Mouse (Mus musculus): ENCODE measurements around the gene Ccs.
"Not testable (repeated sequence)": the region's sequence is repeated elsewhere in the genome, so short reads cannot be mapped to it uniquely, and the experiment has no call there.

Ccs gene

DNA sequence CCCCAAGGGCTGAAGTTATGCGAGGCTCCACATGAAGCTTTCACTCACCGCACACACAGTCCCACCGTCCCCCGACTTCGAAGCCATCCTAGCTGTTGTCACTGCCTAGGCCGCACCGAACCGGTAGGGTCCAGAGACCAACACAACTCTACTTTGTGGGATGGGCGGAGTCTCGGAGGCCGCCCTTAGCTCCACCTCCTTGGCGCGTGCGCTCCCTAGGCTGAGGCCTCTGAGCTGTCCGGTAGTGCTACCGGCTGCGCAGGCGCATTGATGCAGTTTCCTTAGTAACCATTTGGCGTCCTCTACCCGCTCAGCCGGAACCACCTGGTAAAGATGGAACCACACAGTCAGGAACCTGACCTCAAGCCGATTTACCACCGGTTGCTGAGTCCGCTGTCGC lies at the start of gene Ccs, which contains the start of gene Ccdc87:
Gene Ccs, minus strand, starts transcription at position 184 of the 400 bp plus-strand sequence.
Gene Ccdc87, plus strand, starts transcription at position 218 of the 400 bp plus-strand sequence.
- peak; percentile 89 to 92 for DNase-seq

DNA sequence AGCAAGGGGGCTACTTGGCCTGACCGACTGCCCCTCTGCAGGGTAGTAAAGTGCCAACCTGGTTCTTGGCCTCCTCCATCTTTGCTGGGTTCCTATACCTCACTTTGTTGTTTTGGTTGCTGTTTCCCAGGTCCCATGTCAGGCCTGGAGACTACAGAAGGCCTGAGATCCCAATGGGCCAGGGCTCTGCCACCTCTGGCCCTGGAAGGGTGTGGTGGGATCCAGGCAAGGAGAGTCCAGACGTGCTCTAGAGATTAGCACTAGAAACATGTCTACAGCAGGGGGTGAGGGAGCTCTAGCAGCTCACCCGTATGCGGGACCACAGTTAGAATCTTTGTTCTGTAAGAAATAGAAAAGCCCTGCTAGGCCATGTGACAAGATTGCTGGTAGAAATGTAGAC lies 44.8 kb upstream of the Ccs start:
- DNase-seq: no peak

DNA sequence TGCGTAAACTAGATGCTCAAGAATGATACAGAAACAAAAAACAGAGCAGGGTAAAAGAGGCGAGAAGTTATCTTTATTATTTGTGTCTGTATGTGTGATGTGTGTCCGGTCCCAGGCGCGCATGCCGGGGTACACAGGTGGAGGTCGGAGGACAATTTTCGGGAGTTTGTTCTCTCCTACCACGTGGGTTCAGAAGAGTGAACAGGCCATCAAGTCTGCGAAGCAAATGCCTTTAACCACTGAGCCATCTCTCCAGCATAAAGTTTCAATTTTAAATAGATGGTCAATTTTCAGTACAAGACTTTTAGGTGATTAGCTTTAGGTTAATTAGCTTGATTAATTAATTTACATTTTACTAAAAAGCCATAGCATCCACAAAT lies 40.2 kb upstream of the Ccs start:
- no peak for DNase-seq

DNA sequence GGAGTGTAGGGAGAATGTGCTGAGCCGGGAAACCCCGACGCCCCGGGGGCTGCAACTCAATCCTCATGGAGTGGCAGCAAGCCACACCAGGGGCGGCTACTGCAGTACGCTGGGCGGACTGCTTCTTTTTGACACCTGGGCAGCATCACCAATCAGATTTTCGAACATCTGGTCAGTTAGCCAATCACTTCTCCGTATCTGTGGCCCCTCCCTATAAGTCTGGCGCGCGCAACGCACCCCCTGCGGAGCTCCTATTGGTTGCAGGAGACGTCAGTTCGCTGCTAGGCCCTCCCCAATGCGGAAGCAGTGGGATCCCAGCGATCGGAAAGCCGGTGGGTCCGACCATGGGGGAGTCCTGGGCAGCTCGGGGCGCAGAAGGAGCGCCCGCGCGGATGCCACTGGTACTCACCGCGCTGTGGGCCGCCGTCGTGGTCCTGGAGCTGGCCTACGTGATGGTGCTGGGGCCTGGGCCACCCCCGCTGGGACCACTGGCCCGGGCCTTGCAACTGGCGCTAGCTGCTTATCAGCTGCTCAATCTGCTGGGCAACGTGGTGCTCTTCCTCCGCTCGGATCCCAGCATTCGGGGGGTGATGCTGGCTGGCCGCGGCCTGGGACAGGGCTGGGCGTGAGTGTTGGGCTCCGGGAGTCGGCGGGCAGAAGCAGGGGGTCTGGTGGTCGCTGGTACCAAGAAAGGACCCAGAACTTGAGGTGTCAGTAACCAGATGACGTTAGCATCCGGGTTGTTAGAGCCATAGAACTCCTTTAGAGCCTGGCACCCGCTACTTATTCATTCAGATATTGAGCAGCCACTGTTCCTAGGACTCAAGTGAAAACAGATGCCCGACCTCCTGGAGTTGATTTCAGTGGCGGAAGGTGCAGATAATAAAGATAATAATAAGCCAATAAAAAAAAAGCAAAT lies 39.5 kb upstream of the Ccs start, which contains the start of gene Zdhhc24:
Gene Zdhhc24, plus strand, starts transcription at position 264 of the 919 bp plus-strand sequence.
- DNase-seq: peak; percentile 91 to 93

DNA sequence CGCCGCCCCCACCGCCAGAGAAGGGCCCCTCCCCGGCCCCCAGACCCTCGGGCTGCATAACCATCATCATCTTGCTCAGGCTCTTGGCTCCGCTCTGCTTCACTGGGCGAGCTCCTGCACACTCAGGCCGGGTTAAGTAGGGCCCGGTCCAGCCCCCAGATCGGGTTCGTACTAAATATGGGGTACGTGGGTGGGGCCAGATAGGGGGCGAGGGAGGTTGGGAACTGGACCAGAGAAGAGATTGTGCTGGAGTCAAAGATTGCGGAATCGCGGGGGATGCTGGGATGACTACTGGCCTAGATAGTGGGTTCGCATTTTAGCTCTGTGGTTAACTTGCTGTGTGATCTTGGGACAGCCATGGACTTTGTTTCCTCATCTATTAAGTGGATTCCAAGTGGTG lies 38.7 kb upstream of the Ccs start, which contains the start of gene Actn3:
Gene Actn3, minus strand, starts transcription at position 125 of the 400 bp plus-strand sequence.
- DNase-seq: peak in 1 of 2 experiments; percentile 4

DNA sequence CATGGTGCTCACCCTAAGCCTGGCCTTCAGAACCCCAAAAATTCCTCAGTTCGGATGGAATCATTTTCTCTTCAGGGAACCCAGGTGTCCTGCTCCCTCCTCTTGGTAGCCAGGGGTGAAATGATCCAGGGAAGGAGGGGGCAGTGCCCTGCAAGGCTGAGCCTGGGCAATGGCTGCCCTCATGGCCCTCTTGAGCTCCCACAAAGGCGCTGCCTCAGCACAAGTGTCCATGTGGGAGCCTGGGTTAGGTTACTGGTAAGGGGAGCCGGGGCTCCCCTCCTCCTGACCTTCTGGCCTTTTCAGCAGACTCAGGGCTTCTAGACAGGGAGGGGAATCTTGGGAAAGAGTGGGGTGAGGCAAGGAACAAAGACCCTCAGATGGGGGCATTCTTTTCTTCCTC lies 37.6 kb upstream of the Ccs start:
- no peak for DNase-seq

DNA sequence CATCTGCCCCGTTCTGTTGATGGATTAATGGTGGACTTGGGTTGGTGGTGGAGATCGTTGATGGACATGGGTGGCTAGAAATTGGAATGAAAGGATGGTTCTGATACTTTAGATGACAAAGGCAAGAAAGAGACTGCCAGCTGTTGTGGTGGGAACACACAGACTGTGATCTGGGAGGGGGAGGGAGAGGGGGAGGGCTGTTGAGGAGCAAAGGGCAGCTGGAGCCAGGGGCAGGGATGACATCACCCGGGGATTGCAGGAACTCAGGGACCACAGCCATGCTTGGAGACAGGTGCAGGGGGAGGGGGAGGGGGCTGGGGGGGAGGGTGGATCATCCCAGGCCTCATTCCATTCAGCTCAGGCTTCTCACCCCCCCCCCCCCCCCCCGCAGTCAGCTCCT lies 37.1 kb upstream of the Ccs start:
- DNase-seq: no peak

DNA sequence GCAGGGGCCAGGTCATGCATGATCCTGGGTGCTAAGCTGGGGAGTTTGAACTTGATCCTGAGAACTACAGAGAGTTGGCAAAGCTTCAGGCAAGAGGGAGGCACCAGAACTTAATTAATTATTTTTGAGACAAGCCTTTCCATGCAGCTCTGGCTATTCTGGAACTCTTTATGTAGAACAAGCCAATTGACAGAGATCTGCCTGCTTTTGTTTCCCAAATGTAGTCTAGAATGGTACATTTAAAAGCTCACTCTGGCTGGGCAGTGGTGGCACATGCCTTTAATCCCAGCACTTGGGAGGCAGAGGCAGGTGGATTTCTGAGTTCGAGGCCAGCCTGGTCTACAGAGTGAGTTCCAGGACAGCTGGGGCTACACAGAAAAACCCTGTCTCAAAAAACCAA lies 35.5 kb upstream of the Ccs start:
- not testable (repeated sequence) for DNase-seq

DNA sequence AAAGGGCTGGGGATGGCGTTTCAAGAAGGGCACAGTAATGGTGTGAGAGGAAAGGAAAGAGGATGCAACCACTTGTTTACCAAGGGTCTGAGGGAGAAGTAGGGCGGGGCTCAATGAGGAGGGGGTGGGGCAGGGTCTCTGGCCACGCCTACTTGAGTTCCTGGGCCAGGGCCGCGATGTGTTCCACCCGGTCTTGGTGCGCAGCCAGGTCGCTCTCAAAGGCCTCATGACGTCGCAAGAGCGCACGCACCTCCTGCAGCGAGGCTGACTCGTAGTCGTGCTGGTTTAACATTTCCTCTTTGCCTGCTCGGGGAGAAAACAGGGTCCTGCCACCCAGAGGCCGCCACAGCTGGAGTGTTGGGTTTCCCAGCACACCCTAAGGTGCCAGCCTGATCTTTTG lies 26.0 kb upstream of the Ccs start:
- DNase-seq: no peak

DNA sequence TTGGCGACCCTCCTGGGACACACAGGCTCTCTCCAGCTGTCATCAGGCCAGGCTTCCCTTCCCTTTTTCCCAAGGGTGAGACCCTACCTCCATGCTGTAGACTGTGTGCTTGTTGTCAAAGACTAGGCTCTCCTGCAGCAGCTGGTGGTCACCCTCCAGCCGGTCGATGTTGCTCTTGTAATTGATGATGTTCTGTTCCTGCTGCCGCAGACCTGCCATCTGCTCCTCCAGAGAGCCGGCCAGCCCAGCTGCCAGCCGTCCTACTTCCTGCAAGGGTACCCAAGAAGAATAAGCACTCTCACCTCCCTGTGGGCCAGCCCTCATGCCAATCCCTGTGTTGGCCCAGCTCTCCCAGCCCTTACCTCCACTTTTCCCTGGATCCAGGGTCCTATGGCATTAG lies 23.9 kb upstream of the Ccs start:
- DNase-seq: no peak

DNA sequence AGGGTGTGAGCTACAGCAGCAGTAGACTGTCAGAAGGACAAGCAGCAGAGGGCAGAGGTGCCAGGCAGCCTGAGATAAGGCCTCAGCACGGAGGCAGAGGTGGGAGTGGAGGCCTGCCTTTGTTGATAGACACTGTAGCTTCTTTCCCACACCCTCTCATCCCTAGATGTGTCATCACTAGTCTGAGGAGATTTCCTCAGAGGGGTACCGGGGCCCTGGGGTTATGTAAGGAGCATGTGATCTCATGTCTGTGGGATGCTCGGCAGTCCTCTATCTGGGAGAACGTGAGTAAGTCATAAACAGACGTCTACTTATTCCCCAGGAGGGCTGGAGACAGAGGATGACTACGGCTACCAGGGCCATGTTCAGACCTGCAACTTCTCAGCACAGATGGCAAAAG lies 19.9 kb upstream of the Ccs start:
- DNase-seq: no peak

DNA sequence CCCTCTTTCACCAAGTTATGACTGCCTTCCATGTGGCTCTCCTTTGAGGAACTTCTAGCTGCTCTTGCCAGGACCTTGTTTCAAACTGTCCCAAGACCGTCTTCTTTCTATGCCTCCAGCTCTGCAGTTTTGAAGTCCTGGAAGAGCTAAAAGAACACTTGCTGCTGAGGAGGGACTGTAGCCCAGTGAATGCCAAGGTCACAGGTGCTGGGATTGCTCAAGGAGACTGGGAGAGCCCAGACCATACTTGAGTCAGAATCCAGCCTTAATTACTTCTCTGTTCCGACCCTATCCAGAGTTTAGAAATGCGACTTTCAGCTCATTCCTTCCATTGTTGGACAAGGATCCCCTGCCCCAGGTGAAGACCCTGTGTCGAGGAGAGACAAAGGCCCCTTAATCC lies 16.8 kb upstream of the Ccs start:
- DNase-seq: no peak

DNA sequence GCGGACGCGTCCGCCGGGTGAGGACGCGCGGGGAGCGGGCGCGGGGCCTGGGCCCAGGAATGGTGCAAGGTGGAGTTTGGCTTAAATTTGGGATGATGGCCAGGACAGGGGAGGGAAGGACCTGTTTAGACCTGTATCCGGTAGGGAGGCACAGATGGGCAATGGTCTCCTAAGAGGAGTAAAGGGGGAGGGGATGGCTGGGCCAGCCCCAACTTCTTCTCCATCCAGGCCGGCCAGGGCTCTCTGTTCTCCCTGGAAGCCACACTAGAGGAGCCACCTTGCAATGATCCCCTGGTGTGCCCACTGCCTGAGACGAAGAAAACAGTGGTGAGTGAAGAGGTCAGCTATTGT lies 16.3 kb upstream of the Ccs start:
- DNase-seq: no peak

DNA sequence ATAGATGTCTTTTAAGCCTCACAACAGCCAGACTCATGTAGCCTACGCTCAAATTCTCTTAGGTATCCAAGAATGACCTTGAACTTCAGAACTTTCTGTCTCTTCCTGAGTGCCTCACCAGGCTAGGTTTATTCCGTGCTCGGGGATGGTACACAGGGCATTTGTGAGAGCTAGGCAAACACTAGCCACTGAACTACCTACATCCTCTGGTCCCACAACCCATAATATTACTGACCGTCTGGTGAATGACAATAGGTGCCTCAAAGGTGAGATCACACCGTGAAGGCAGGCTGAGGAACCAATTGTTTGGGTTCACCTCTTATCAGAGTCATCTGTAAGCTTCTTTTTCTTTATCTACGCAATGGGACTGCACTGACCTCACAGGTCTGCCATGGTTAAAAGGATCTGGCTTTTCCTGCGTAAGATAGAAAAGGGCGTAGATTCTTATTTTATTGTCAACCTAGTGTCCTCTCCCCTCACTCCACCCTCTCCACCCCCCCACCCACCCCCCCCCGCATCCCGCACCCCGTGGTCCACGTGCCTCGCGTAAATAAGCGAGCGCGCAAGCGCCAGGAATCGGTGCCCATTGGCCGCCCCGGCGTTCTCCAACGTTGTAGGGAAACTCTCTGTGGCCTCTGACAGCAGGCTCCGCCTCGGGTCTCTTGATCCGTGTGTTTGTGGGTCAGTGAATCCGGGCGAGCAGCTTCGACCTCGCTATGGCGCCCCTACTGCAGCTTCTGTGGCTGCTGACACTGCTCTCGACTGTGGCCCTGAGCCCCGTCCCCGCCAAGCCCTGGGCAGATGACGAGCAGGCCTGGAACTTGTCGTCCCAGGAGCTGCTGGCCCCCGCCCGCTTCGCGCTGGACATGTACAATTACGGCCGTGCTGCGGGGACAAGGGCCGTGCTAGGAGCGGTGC lies 15.7 kb upstream of the Ccs start, which contains the start of gene Ctsf:
Gene Ctsf, plus strand, starts transcription at position 579 of the 918 bp plus-strand sequence.
- peak; percentile 30 to 35 for DNase-seq

DNA sequence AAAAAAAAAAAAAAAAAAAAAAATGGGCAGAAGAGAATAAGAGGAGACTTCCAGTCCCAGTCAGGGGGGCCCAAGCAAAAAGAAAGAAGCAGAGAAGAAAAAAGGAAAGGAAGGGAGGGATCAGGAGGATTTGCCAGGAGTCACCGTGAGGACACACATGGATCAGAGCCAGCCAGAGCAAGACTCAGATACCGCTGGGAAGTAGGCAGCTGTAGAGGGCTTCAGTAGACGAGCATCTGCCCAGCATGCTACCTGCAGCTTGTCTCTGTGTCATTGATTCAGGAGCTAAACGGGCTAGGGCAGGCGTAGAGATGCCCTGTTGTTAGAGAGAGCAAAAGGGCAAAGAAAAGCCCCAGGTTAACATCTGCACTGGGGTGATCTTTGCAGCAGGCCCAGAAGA lies 11.1 kb upstream of the Ccs start:
- no peak for DNase-seq

DNA sequence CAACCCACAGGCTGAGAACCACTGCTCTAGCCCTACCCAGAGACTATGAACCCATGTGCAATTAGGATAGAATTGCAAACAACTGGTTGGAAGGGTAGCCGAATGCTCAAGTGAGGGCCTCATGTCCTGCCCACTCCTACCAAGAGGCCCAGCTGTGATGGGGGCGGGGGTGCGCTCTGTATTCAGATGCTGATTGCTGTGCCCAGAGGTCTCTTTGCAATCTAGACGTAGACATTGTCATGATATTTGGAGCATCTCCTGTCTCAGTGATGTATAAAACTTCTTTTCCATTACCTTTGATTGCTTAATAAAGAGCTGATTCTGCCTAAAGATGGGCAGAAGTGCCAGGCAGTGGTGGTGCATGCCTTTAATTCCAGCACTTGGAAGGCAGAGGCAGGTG lies 10.7 kb upstream of the Ccs start:
- DNase-seq: no peak

DNA sequence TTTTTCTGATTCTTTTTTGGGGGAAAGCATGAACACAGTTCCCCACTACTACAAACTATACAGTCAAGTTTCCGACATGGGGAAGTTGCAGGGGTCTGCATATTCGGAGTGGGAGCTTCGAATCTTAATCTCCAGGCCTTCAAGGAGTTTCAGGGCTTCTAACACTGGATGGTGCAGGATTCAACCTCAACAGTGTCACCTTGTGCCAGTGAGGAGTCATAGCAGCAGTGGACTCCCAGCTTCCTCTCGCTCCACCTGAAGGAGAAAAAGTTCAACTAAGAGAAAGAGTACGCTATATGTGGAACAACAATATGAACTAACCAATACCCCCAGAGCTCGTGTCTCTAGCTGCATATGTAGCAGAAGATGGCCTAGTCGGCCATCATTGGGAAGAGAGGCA lies 8.4 kb upstream of the Ccs start:
- no peak for DNase-seq

DNA sequence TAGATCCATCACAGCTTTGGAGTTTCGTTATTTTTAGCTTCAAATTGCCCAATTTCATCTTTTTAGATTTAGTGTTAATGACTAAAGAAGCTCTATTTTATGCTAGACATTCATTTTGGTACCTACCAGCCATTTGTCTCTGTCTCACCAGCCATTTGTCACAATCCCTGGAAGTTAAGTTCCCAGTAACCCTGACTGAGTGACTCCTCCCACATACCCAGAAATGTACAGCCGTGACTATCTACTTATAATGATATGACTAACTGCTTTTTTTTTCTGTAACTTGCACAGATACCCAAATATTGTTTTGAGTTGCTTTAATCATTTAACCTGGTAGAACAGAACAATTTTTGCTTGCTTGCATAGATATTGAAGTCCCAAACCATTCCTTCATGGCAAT lies 6.7 kb upstream of the Ccs start:
- no peak for DNase-seq

DNA sequence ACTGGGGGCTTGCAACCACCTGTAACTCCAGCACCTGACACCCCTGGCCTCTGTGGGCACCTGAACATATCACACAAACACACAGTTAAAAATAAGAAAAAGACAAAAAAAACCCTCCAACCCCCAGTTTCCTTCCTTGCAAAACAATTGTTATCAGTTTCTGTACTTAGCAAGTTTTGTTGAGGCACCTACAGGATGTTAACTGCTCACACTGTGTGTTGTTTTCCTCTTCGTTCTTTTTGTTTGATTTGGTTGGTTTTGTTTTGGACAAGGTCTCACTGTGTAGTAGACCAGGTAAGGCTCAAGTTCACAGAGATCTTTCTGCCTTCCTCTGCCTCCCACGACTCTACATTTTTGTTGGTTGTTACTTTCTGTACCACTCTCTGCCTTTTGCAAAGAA lies 3.5 kb upstream of the Ccs start:
- DNase-seq: no peak

DNA sequence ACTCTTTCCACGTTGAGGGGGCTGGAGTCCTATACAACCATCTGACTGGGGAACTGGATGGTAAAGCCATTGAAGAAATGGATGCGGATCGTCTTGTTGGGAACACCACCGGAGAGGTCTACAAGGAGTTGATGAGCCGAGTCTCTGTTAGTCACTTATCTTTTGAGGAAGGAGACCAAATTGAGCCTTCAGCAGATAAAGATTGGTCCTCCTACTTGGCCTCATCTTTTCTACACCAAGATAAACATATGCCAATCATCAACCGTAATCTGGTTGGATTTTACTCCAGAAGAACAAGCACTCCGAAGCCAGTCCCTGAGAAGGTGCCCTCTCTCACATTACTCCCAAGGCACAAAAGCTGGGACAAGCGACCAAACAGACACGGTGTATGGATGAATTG lies 1.7 kb upstream of the Ccs start:
- DNase-seq: no peak

DNA sequence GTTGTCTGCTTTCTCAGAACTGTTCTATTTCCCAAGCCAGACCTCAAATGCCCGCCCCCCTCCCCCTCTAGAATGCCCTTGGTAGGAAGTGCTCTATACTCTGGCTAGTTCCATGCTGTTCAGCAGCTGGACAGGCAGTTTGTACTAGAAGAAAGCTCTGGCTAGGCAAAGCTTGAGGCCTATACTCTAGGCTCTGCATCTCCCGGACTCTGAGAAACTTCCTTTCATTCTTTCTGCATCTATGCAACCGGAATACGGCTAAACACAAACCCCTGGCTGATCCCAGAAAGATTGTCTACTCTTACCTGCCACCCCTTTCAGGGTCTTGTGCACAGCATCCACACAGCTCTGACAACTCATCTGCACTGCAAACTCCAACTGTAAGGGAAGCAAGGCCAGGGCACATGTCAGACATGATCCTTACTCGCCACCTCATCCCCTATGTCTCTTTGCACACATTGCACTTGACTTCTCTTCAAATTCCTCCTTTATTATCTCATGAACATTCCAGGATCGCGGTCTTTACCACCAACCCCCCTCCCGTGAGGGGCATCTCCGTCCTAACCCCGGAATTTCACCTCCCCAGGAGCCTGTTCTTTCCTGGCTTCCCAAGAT lies 499 bp downstream of the Ccs start:
- no peak for DNase-seq

DNA sequence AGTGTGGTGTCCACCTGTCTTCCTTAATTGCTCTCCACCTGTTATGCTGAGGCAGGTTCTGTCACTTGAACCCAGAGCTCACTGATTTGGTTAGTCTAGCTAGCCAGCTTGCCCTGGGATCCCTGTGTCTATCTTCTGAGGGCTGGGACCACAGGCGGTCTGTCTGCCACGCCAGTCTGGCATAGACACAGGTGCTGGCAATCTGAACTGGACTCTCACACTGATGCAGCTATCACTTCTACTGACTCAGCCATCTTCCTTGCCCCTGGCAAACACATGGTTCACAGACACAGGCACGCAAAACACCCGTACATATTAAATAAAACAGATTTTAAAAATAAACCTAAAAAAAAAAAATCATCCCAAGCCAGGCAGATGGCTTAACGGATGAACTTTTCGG lies 2.1 kb downstream of the Ccs start:
- no peak for DNase-seq

DNA sequence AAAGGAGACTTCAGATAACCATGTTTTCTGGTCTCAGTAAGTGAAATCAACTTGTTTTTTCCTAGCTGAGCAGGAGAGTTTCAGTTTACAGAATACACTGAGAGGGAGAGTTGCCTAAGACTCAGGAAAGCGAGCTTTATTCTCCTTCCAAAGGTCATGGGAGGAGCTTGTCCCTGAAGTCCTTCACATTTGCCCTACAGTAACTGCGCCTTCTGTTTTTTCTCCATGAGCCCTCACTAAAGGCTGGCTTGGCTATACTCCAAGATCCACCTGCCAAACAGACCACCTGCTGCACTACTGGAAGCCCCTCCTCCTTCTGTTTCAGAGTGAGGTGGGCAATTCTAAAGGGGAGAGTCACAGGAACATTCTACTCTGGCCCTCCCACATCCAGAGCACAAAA lies 3.0 kb downstream of the Ccs start:
- no peak for DNase-seq

Data from spleen, adult 18-20 months (tissue).